Mouse (Mus musculus) skeletal muscle tissue, postnatal 0 days (tissue): ENCODE data around the gene Fut2. TPM values are rescaled to one million over a fixed set of nuclear protein-coding genes. Genes with fewer than 3 reads are reported as not detected.

ENCODE experiments used
- polyA plus RNA-seq: library from polyadenylated mRNA; unstranded; fragments of >200 nt; fragmentation: Nextera tagmentation; extraction: Ambion mirVana; gene quantifications from 2 replicates; pipeline ENCODE4 v1.2.1, GENCODE M21; 2015

Fut2 gene
- polyA plus RNA-seq, result 1.9 and 2.1 TPM in 2 replicates

GRCm38 (mm10) chr7:45666161-45666560 lies at the start of gene Fut2:
Fut2 (minus strand) TSS chr7:45666394.

GRCm38 (mm10) chr7:45715090-45715708 lies 49.0 kb upstream of the Fut2 start, which contains the start of gene Rpl18:
Rpl18 (plus strand) TSS chr7:45715457.

GRCm38 (mm10) chr7:45704730-45705442 lies 38.7 kb upstream of the Fut2 start, which contains the start of gene Dbp:
Dbp (plus strand) TSS chr7:45705088.

GRCm38 (mm10) chr7:45699523-45700141 lies 33.4 kb upstream of the Fut2 start, which contains the start of gene Car11:
Car11 (plus strand) TSS chr7:45699843.

GRCm38 (mm10) chr7:45693921-45694591 lies 27.9 kb upstream of the Fut2 start, which contains the start of gene Sec1:
Sec1 (minus strand) TSS chr7:45694402.

GRCm38 (mm10) chr7:45683396-45684050 lies 17.3 kb upstream of the Fut2 start, which contains the start of gene Ntn5:
Ntn5 (plus strand) TSS chr7:45684022.

GRCm38 (mm10) chr7:45639561-45640027 lies 26.6 kb downstream of the Fut2 start, which contains the start of gene Mamstr:
Mamstr (plus strand) TSS chr7:45639977.

GRCm38 (mm10) chr7:45627261-45627660 lies 38.9 kb downstream of the Fut2 start, which contains the start of gene Rasip1:
Rasip1 (plus strand) TSS chr7:45627488.

GRCm38 (mm10) chr7:45621443-45621842 lies 44.8 kb downstream of the Fut2 start, which contains the start of gene Izumo1:
Izumo1 (plus strand) TSS chr7:45621811.

GRCm38 (mm10) chr7:45617042-45617695 lies 49.0 kb downstream of the Fut2 start, which contains the start of gene Fut1:
Fut1 (plus strand) TSS chr7:45617289.

Other genes with a start within 250 kb of the Fut2 start
- gene Lhb, start 245.6 kb downstream of the Fut2 start, polyA plus RNA-seq, result not detected in 2 replicates
- gene Gys1, start 231.6 kb downstream of the Fut2 start, polyA plus RNA-seq, result 90.8 and 92.1 TPM in 2 replicates
- 31.4 and 35.8 TPM in 2 replicates for gene Ruvbl2, start 228.3 kb downstream of the Fut2 start, polyA plus RNA-seq
- 2,280 and 2,838 TPM in 2 replicates for gene Ftl1, start 206.5 kb downstream of the Fut2 start, polyA plus RNA-seq
- gene Bax, start 199.5 kb downstream of the Fut2 start, polyA plus RNA-seq, result 74.5 and 83.5 TPM in 2 replicates
- gene Tulp2, start 184.5 kb downstream of the Fut2 start, polyA plus RNA-seq, result 0.06 and 0.12 TPM in 2 replicates
- not detected in 2 replicates for gene Gm45808, start 179.6 kb downstream of the Fut2 start, polyA plus RNA-seq
- gene Dhdh, start 177.6 kb downstream of the Fut2 start, polyA plus RNA-seq, result 7.1 and 7.2 TPM in 2 replicates
- gene Nucb1, start 156.0 kb downstream of the Fut2 start, polyA plus RNA-seq, result 124 and 146 TPM in 2 replicates
- gene Ppp1r15a, start 140.1 kb downstream of the Fut2 start, polyA plus RNA-seq, result 19.1 and 19.6 TPM in 2 replicates
- gene Plekha4, start 140.1 kb downstream of the Fut2 start, polyA plus RNA-seq, result 5.6 and 8.0 TPM in 2 replicates
- 6.1 and 7.2 TPM in 2 replicates for gene Hsd17b14, start 111.5 kb downstream of the Fut2 start, polyA plus RNA-seq
- 35.4 and 88.9 TPM in 2 replicates for gene Bcat2, start 96.2 kb downstream of the Fut2 start, polyA plus RNA-seq
- gene Fgf21, start 50.9 kb downstream of the Fut2 start, polyA plus RNA-seq, result 0.18 TPM in 1 of 2 replicates, not detected in the other
- 0.05 TPM in 1 of 2 replicates, not detected in the other for gene Fut1, start 49.1 kb downstream of the Fut2 start, polyA plus RNA-seq
- 0.06 TPM in 1 of 2 replicates, not detected in the other for gene Izumo1, start 44.6 kb downstream of the Fut2 start, polyA plus RNA-seq
- gene Rasip1, start 38.9 kb downstream of the Fut2 start, polyA plus RNA-seq, result 10.3 and 13.9 TPM in 2 replicates
- gene Mamstr, start 26.4 kb downstream of the Fut2 start, polyA plus RNA-seq, result 139 and 174 TPM in 2 replicates
- 1.6 and 1.7 TPM in 2 replicates for gene Ntn5, start 17.6 kb upstream of the Fut2 start, polyA plus RNA-seq
- gene Sec1, start 28.0 kb upstream of the Fut2 start, polyA plus RNA-seq, result 0.33 and 0.40 TPM in 2 replicates
- gene Car11, start 33.4 kb upstream of the Fut2 start, polyA plus RNA-seq, result 2.4 and 3.0 TPM in 2 replicates
- gene Dbp, start 38.7 kb upstream of the Fut2 start, polyA plus RNA-seq, result 9.9 and 10.3 TPM in 2 replicates
- gene Rpl18, start 49.1 kb upstream of the Fut2 start, polyA plus RNA-seq, result 568 and 577 TPM in 2 replicates
- gene Sphk2, start 51.6 kb upstream of the Fut2 start, polyA plus RNA-seq, result 11.7 and 13.4 TPM in 2 replicates
- 0.10 and 0.17 TPM in 2 replicates for gene Fam83e, start 54.8 kb upstream of the Fut2 start, polyA plus RNA-seq
- gene Spaca4, start 59.4 kb upstream of the Fut2 start, polyA plus RNA-seq, result not detected in 2 replicates
- 0.18 TPM in 1 of 2 replicates, not detected in the other for gene Lmtk3, start 117.3 kb upstream of the Fut2 start, polyA plus RNA-seq
- gene Sult2b1, start 118.3 kb upstream of the Fut2 start, polyA plus RNA-seq, result 0.21 and 5.3 TPM in 2 replicates
- 42.5 and 48.2 TPM in 2 replicates for gene Cyth2, start 148.2 kb upstream of the Fut2 start, polyA plus RNA-seq
- gene Kcnj14, start 158.4 kb upstream of the Fut2 start, polyA plus RNA-seq, result 0.31 and 0.54 TPM in 2 replicates
- gene Grwd1, start 164.6 kb upstream of the Fut2 start, polyA plus RNA-seq, result 27.3 and 27.6 TPM in 2 replicates
- gene Kdelr1, start 206.4 kb upstream of the Fut2 start, polyA plus RNA-seq, result 37.5 and 44.5 TPM in 2 replicates
- 0.33 and 0.34 TPM in 2 replicates for gene Grin2d, start 212.0 kb upstream of the Fut2 start, polyA plus RNA-seq
- gene Syngr4, start 230.3 kb upstream of the Fut2 start, polyA plus RNA-seq, result 0.45 and 1.2 TPM in 2 replicates
- gene Tmem143, start 230.5 kb upstream of the Fut2 start, polyA plus RNA-seq, result 9.8 and 11.6 TPM in 2 replicates